Mouse (Mus musculus): ENCODE results near the gene Mad2l2.

Gene Mad2l2

DNA sequence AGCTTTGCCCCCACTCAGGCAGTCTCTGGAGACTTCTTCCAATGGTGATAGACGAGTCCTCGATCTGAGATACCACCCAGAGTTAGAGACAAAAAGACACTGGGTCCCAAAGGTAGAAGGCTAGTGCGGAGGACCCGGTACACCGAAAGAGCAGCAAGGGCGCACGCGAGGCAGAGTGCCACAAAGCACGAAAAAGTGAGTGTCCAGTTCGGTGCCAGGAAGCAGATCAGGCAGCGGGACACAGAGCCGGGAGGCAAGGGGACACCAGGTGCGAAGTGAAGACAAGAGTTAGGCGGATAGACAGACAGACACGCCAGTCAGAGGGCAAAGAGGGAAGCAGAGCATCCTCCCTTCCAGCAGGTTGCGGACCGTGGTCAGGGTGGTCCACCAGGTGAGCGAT is at the start of gene Mad2l2:
Gene Mad2l2 (plus strand): TSS at position 252 of the 400 bp plus-strand sequence.
- no peak for DNase-seq (ENCODE audit: low spot score in 2 of 2)

GRCm38 (mm10) chr4:148080597-148080973 is 49.6 kb upstream of the Mad2l2 start:
- DNase-seq (ENCODE audit: low spot score in 2 of 2) = no peak

DNA sequence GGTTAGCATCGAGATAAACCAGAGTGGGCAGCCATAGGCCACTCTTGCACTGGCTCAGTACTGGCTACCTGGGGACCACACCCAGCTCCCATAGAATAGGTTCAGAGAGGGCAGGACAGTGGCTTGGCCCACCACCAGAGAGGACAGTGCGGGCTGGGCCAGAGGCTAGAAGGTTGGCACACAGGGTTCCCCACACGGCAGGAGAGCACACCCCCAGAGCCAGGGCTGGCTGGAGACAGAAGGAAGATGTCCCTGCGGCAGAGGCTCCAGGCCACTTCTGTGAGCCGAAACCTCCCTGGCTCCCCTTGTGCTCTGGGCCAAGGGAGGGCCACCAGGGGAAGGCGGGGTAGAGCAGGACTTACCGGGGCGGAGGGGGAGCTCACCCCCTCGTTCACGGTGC is 49.0 kb upstream of the Mad2l2 start:
- DNase-seq (ENCODE audit: low spot score in 2 of 2) = no peak

- DNase-seq (ENCODE audit: low spot score in 2 of 2) = peak; percentile 42 to 51
These were observed 47.7 kb upstream of the Mad2l2 start for GRCm38 (mm10) chr4:148082257-148083044.

GRCm38 (mm10) chr4:148083176-148083899 is 46.8 kb upstream of the Mad2l2 start:
- DNase-seq (ENCODE audit: low spot score in 2 of 2) = no peak

DNA sequence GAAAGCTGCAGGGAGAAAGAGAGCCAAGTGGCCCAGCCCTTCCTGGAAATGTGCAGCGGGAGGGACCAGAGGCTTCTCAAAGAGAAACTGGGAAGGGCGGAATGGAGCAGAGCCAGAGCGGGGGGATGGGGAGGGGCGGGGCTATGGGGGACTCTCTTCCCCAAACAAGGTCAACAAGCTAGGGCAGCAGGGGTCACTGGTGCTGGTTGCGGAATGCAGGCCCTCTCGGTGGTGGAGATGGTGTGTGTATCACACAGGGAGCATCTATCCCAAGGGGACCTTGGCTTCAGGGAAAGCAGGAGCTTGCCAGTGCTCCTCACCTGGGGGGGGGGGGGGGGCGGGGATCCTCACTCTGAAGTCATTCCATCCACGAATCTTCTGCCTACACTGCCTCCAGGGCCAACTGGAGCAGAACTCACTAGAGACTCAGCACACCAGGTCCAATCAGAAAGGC is 45.9 kb upstream of the Mad2l2 start:
- DNase-seq (ENCODE audit: low spot score in 2 of 2) = no peak

GRCm38 (mm10) chr4:148085131-148085906 is 44.9 kb upstream of the Mad2l2 start:
- no peak for DNase-seq (ENCODE audit: low spot score in 2 of 2)

DNA sequence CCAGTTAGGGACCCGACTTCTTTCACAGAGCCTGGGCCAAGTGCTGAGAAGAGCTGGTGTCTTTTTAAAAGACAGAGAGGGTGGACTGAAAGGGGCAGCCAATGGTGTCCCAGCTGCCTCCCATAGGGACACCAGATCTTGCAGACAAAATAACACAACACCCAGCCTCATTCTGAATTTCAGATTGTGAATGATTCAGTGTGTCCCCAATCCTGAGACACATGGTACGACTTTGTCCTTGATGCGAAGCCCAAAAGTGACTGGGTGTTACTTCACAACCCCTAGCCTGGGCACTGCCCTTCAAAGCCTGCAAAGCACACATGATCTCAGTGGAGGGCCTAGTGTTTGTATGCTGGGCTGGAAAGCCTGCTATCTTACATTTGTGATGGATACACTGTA is 44.3 kb upstream of the Mad2l2 start:
- DNase-seq (ENCODE audit: low spot score in 2 of 2) = no peak

DNA sequence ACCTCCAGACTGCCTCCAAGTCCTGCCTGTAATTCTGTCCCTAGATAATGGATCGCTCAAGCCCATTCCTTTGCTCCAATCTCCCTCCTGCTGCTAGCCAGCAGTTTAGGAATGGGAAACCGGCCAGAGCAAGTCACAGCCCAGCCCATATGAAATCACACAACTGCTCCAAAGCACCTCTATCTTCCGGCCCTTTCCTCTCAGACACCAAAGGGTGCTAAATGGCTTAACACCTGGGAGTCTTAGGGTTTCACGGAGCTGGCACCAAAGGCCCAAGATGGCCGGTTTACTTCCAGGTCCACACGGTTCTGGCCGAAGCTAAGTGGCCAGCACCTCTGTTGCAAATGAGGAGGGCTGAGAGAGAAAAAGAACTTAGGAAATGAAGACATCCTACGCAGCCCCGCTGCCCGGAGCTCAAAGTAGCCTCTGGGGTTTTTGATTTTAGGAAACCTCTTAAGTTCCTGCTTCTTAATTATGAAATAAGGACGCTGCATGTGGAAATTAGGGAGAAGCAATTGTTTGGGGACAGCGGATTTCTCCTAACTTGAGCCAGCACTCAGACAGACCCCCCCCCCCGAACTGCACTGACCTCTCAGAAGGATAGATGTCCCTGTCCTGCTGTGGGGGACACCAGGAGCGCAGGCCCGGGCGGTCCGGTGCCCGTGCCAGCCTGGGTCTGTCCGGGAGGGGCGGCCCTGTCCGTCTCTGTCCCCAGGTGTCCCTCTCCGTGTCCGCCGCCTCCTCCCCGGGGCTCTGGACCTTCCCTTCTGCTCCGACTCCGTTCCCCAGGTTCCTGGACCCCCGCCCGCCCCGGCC is 42.9 kb upstream of the Mad2l2 start:
- DNase-seq (ENCODE audit: low spot score in 2 of 2) = no peak

- DNase-seq (ENCODE audit: low spot score in 2 of 2) = peak; percentile 94 to 96
These were observed 42.2 kb upstream of the Mad2l2 start, which contains the start of gene Agtrap for GRCm38 (mm10) chr4:148087907-148088527. Gene Agtrap, minus strand, starts transcription at chr4:148088031.

DNA sequence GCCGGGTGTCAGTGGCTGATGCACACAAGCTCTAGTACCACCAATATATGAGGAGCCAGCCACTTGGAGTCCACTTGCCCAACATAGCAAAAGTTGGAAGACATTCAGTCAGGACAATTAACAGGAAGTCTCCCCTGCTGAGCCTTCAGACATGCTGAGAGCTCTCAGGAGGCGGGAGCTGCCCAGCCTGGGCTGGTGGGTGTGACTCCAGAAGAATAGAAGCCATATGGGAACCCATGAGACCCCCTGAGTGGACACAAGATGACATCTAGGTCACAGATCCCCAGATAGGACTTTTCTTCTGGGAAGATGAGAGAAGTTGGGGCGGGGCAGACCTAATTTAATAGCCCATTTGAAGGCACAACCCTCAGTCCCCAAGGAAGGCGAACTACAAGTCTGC is 41.0 kb upstream of the Mad2l2 start:
- no peak for DNase-seq (ENCODE audit: low spot score in 2 of 2)

GRCm38 (mm10) chr4:148091181-148091580 is 39.0 kb upstream of the Mad2l2 start:
- DNase-seq (ENCODE audit: low spot score in 2 of 2) = no peak

GRCm38 (mm10) chr4:148092551-148093271 is 37.5 kb upstream of the Mad2l2 start:
- DNase-seq (ENCODE audit: low spot score in 2 of 2) = no peak

GRCm38 (mm10) chr4:148094161-148094560 is 36.0 kb upstream of the Mad2l2 start:
- no peak for DNase-seq (ENCODE audit: low spot score in 2 of 2)

DNA sequence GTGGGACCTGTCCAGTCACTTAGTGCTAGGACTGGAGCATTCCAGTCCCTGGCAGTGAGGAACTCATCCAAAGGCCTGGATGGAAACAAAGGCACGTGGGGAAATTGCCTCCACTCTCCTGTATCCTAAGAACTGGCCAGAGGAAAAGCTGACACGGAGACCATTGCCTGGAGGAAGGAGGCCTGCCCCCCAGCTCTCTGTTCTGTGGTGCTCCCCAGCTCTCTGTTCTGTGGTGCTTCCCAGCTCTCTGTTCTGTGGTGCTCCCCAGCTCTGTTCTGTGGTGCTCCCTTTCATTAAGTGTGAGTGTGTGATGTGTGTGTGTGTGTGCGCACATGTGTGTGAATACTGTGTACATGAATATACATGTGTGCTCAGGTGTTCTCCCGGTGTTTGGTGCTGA is 35.1 kb upstream of the Mad2l2 start:
- DNase-seq (ENCODE audit: low spot score in 2 of 2) = no peak

DNA sequence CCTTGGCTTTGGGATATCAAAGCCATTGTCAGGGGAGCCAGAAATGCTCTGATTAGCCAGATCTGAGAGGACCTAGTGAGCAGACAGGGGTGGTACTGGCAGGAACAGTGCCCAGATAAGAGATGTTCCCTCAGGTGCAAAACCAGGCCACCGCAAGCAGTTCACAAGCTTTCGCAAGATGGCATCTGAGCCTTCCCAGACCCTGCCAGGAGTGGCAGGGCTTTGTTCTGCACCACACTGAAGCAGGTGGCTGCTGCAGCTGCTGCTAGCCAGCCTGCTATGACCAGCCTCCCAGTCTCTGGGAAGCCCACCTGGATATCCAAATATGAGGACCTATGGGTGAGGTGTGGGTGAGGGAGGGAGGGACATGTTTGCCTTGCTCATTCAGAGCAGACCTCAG is 32.2 kb upstream of the Mad2l2 start:
- DNase-seq (ENCODE audit: low spot score in 2 of 2) = no peak

DNA sequence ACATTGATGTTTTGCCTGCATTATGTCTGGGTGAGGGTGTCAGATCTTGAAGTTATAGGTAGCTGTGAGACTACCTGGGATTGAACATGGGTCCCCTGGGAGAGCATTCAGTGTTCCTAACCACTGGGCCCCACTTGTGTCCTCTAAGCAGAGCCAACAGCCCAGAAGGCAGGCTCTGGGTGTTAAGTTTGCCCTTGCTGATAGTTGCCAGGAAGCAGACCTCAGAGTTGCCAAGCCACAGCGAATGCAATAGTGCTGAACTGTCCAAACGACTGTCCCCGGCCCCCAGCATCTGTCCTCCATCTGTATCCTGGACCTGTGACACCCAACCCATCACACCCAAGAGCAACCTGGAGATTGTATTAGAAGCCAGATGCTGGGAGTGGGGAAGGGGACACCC is 31.5 kb upstream of the Mad2l2 start:
- no peak for DNase-seq (ENCODE audit: low spot score in 2 of 2)

DNA sequence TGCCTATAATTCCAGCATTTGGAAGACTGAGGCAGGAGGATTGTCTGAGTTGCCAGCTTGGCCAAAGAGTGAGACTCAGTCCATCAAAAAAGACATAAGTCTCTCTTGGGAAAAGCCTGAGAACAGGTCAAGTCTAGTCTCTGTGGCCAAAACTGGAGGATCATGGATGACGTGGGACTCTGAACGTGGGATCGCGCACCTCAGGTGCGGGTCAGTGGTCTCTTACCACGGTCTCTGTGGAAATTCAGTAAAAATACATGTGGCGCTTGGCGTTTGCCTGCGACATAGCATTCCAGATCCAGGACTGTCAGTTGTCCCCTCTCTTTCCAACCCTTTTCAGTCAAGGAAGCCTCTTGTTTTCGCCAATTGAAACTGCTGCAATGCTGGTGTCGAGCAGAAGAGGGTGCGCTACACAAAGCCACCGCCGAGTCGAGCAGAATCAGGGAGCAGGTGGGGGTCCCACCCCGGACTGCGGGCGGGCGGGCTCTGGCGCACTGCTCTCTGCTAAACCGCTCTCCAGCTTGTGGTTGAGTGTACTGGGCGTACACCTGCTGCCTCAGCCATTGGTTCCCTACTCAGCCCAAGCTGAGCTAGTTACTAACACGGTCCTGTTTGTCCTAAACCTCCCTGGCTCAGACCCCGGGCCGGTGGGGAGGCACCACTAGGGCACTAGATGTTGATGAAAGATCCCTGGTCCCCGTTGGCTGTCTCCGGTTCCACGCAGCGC is 28.2 kb upstream of the Mad2l2 start:
- peak; percentile 79 to 82 for DNase-seq (ENCODE audit: low spot score in 2 of 2)

DNA sequence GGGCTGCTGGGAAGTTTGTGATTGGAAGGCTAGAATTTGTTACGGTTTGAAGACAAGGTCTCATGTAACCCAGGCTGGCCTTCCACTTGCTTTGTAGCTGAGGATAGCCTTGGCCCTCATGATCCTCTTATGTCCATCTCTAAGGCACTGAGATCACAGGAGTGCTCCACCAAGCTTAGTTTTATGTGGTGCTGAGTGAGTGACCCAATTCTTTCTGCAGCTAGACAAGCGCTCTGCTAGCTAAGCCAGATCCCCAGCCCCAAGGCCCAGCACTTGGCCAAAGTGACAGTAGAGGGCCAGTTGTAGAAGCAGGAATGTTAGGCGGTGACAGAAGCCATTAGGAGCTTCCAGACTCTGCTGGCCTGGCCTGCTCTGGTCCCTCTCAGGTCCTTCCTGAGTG is 26.0 kb upstream of the Mad2l2 start:
- no peak for DNase-seq (ENCODE audit: low spot score in 2 of 2)

All from right cerebral cortex, adult 2 months (tissue).